Mouse (Mus musculus) C2C12 (cell line): ENCODE data around the gene Cdca4.
A peak's percentile ranks its signal among the peaks of the same experiment; 100 is the strongest.

Experiments used
- CTCF ChIP-seq: IDR thresholded peaks from one replicate; pipeline ENCODE4 v1.5.1; 2011; ENCODE audit not compliant: control insufficient read depth, insufficient read depth, insufficient read length
- MAX ChIP-seq: IDR thresholded peaks from one replicate; pipeline ENCODE4 v1.6.1; 2011; ENCODE audit warnings: mild to moderate bottlenecking, control low read depth
- USF1 ChIP-seq: IDR thresholded peaks from one replicate; pipeline ENCODE4 v1.6.1; 2011; ENCODE audit warnings: low read depth, mild to moderate bottlenecking, control low read depth, moderate library complexity

DNA sequence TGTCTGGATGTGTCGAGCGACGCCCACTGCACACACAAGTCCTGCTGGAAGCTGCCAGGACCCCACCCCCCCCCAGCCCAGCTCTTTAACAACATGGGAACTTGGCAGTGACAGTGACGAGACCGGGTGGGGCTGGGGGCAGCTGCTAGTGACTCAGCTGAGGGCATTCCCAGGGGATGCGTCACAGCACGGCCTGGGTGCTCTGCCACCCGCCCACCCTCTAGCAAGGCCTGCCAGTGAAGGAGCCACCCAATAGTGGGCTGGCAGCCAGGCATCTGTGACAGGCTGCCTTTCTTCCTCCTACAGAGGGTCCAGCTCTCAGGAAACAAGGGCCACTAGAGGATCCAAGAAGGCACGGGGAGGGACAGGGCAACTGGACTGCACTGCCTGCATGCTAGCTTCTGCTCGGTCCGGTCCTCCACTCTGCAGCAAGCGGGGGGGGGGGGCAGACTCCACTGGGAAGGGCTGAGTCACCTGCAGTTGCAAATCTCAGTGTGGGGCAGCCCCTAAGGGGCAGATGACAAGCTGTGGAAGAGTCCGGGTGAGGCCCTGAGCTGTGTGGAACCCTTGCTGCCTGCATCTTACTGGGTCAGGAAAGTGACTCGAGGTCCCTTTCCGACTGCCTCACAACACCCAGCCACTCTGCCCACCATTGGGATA, 31.4 kb downstream of the Cdca4 start:
- no peak for TF ChIP-seq CTCF
- TF ChIP-seq MAX, result peak; percentile 72
- no peak for TF ChIP-seq USF1
